Mouse (Mus musculus) intestine, embryonic 16.5 days (tissue): ENCODE measurements around the gene Gm37240. TPM values are rescaled to one million over a fixed set of nuclear protein-coding genes. Genes with fewer than 3 reads are reported as not detected.

ENCODE experiments used
- ATAC-seq: fragments of 200-750 bp; cut with Nextera tagmentation; 2 replicates; pipeline ENCODE4 v1.8.0; 2017; ENCODE audit warnings: moderate TSS enrichment, moderate library complexity
- H3K27ac ChIP-seq: fragments of 300-500 bp; sonication (generic); 2 replicates; pipeline ENCODE4 v1.5.1; 2014; ENCODE audit warnings: mild to moderate bottlenecking, low read length
- H3K27me3 ChIP-seq: fragments of 300-500 bp; sonication (generic); replicated peaks from 2 replicates; pipeline ENCODE4 v1.6.1; 2014; ENCODE audit warnings: low read length, control low read depth, mixed read lengths; ENCODE audit not compliant: control insufficient read depth, insufficient read depth
- H3K36me3 ChIP-seq: fragments of 300-500 bp; sonication (generic); 2 replicates; pipeline ENCODE4 v1.6.1; 2014; ENCODE audit warnings: low read length, control low read depth; ENCODE audit not compliant: control insufficient read depth, insufficient read depth
- H3K4me1 ChIP-seq: fragments of 300-500 bp; sonication (generic); 2 replicates; pipeline ENCODE4 v1.6.1; 2014; ENCODE audit warnings: low read length, control low read depth, mixed read lengths; ENCODE audit not compliant: control insufficient read depth, insufficient read depth
- H3K4me2 ChIP-seq: fragments of 300-500 bp; sonication (generic); 2 replicates; pipeline ENCODE4 v1.6.1; 2014; ENCODE audit warnings: low read depth, low read length, control low read depth
- H3K4me3 ChIP-seq: fragments of 300-500 bp; sonication (generic); 2 replicates; pipeline ENCODE4 v1.5.1; 2014; ENCODE audit warnings: mild to moderate bottlenecking, low read length
- H3K9ac ChIP-seq: fragments of 300-500 bp; sonication (generic); 2 replicates; pipeline ENCODE4 v1.6.1; 2014; ENCODE audit warnings: low read depth, low read length
- H3K9me3 ChIP-seq: fragments of 300-500 bp; sonication (generic); 2 replicates; pipeline ENCODE4 v1.6.1; 2016; ENCODE audit warnings: low read length, control low read depth; ENCODE audit not compliant: control insufficient read depth
- WGBS: fragments of 180-500 bp; shearing (Covaris S2); extraction: QIAGEN DNeasy Blood & Tissue Kit; methylation state at CpG from one replicate; pipeline ENCODE4 v1.1.7; 2014; 5-methylcytosine and 5-hydroxymethylcytosine counted together
- polyA plus RNA-seq: library from polyadenylated mRNA; unstranded; fragments of >200 nt; fragmentation: Nextera tagmentation; extraction: Ambion mirVana; gene quantifications from 2 replicates; pipeline ENCODE4 v1.2.1, GENCODE M21; 2015

The Gm37240 gene
- polyA plus RNA-seq, 1 experiment from 2014 or later: 6.8 TPM

DNA sequence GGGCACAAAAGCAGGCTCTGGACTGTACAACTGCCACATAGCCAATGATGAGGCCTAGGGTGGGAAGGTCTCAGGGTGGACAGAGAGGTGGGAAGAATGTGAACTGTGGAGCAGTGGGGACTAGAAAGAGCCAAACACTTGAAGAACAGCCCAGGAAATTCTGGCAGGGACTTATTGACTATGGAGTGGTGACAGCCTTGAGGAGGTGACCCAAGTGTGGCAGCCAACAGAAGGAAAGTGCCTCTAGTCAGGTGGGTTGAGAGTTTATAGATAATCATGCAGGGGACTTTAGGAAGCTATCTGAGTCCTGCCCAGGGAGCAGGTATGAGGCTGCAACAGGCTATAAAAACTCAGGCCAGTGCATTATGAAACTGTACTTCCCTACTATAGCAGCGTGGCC lies 369.2 kb downstream of the Gm37240 start:
- Histone ChIP-seq H3K27ac (no peak overlapping the region), H3K4me2 (no peak overlapping the region), H3K9me3 (no peaks in the 10 kb centered on the region), H3K27me3 (peaks cover 12% of the 10 kb centered on the region; the same call in 1 of the 2 replicates), H3K4me3 (no peak overlapping the region), H3K9ac (no peak overlapping the region), H3K36me3 (no peaks in the 10 kb centered on the region), H3K4me1 (peaks cover 4% of the 10 kb centered on the region; the same call in 1 of the 2 replicates)
- 81% methylated on average over 1 of the region's 1 CpGs for WGBS
- ATAC-seq: no peak

GRCm38 (mm10) chr3:85516739-85517396 lies 370.4 kb downstream of the Gm37240 start:
- Histone ChIP-seq H3K4me2 (0 out of 2 replicates have a peak overlapping the region, but pooled peaks have one; percentile 6), H3K9ac (no peak overlapping the region)

GRCm38 (mm10) chr3:85514700-85515099 lies 372.6 kb downstream of the Gm37240 start:
- peaks cover 11% of the 10 kb centered on the region; the same call in 1 of the 2 replicates for H3K27me3 ChIP-seq
- no peak for ATAC-seq
- peaks cover 4% of the 10 kb centered on the region; the same call in 1 of the 2 replicates for H3K9me3 ChIP-seq
- no peak overlapping the region for H3K4me3 ChIP-seq
- H3K4me1 ChIP-seq: peaks cover 4% of the 10 kb centered on the region; the same call in 1 of the 2 replicates
- WGBS: 83% methylated on average over 11 of the region's 11 CpGs
- H3K27ac ChIP-seq: no peak overlapping the region
- no peak overlapping the region for H3K4me2 ChIP-seq
- no peaks in the 10 kb centered on the region for H3K36me3 ChIP-seq
- no peak overlapping the region for H3K9ac ChIP-seq

More at GRCm38 (mm10) chr3:85516739-85517396, 370.4 kb downstream of the Gm37240 start:
- no peaks in the 10 kb centered on the region for H3K36me3 ChIP-seq
- no peak overlapping the region for H3K27ac ChIP-seq
- peak; percentile 82 for ATAC-seq
- peaks cover 12% of the 10 kb centered on the region; the same call in 1 of the 2 replicates for H3K27me3 ChIP-seq
- peaks cover 4% of the 10 kb centered on the region; the same call in 1 of the 2 replicates for H3K4me1 ChIP-seq
- peaks cover 4% of the 10 kb centered on the region; the same call in 1 of the 2 replicates for H3K9me3 ChIP-seq
- WGBS: 45% methylated on average over 11 of the region's 11 CpGs
- H3K4me3 ChIP-seq: no peak overlapping the region

GRCm38 (mm10) chr3:85508717-85509279 lies 378.5 kb downstream of the Gm37240 start:
- no peaks in the 10 kb centered on the region for H3K4me1 ChIP-seq
- H3K9me3 ChIP-seq: peaks cover 4% of the 10 kb centered on the region; the same call in 1 of the 2 replicates
- no peaks in the 10 kb centered on the region for H3K36me3 ChIP-seq
- no peak for ATAC-seq
- H3K4me3 ChIP-seq: no peak overlapping the region
- no peaks in the 10 kb centered on the region for H3K27me3 ChIP-seq
- 84% methylated on average over 5 of the region's 5 CpGs for WGBS
- H3K27ac ChIP-seq: no peak overlapping the region
- no peak overlapping the region for H3K9ac ChIP-seq
- H3K4me2 ChIP-seq: no peak overlapping the region

DNA sequence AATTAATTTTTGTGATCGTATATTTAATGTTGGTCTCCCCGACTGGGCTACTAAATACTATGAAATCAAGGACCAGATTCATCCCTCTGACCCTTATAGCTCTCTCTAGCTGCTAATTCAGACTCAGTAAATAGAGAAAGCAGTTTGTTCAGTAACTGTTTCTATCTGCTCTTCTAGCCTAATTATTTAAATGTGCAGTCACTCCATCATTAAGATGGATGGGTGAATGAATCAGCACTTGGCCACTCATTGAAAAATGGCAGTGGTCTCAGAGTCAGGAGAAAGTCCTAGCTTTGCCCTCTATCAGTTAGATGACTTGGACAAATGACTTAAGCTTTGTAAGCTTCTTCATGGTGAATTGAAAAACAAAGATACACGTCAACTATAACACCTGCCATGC lies 387.2 kb downstream of the Gm37240 start:
- ATAC-seq: no peak
- WGBS: 69% methylated on average over 3 of the region's 3 CpGs
- H3K4me2 ChIP-seq: no peak overlapping the region

GRCm38 (mm10) chr3:85496146-85496545 lies 391.2 kb downstream of the Gm37240 start:
- H3K27me3 ChIP-seq: no peaks in the 10 kb centered on the region
- no peak overlapping the region for H3K4me3 ChIP-seq
- H3K36me3 ChIP-seq: no peaks in the 10 kb centered on the region
- no peaks in the 10 kb centered on the region for H3K4me1 ChIP-seq
- H3K9me3 ChIP-seq: no peaks in the 10 kb centered on the region
- ATAC-seq: no peak
- 68% methylated on average over 4 of the region's 4 CpGs for WGBS
- no peak overlapping the region for H3K4me2 ChIP-seq
- H3K9ac ChIP-seq: no peak overlapping the region
- H3K27ac ChIP-seq: no peak overlapping the region

More for the DNA sequence above, 387.2 kb downstream of the Gm37240 start:
- no peaks in the 10 kb centered on the region for H3K9me3 ChIP-seq
- H3K36me3 ChIP-seq: no peaks in the 10 kb centered on the region
- no peak overlapping the region for H3K9ac ChIP-seq
- H3K4me3 ChIP-seq: no peak overlapping the region
- no peaks in the 10 kb centered on the region for H3K4me1 ChIP-seq
- H3K27ac ChIP-seq: no peak overlapping the region
- no peaks in the 10 kb centered on the region for H3K27me3 ChIP-seq

- WGBS: 80% methylated on average over 8 of the region's 8 CpGs
- Histone ChIP-seq H3K4me1 (no peaks in the 10 kb centered on the region), H3K9ac (no peak overlapping the region), H3K4me3 (no peak overlapping the region), H3K27ac (no peak overlapping the region), H3K27me3 (no peaks in the 10 kb centered on the region), H3K36me3 (no peaks in the 10 kb centered on the region), H3K9me3 (no peaks in the 10 kb centered on the region), H3K4me2 (no peak overlapping the region)
- no peak for ATAC-seq
These were observed 393.5 kb downstream of the Gm37240 start for GRCm38 (mm10) chr3:85493796-85494195.

- H3K36me3 ChIP-seq: no peaks in the 10 kb centered on the region
- no peak overlapping the region for H3K4me2 ChIP-seq
- H3K9ac ChIP-seq: no peak overlapping the region
- no peak overlapping the region for H3K27ac ChIP-seq
- no peak for ATAC-seq
- H3K27me3 ChIP-seq: no peaks in the 10 kb centered on the region
- no peaks in the 10 kb centered on the region for H3K4me1 ChIP-seq
- WGBS: 89% methylated on average over 3 of the region's 3 CpGs
- no peak overlapping the region for H3K4me3 ChIP-seq
- no peaks in the 10 kb centered on the region for H3K9me3 ChIP-seq
These were observed 397.1 kb downstream of the Gm37240 start for GRCm38 (mm10) chr3:85490204-85490603.

DNA sequence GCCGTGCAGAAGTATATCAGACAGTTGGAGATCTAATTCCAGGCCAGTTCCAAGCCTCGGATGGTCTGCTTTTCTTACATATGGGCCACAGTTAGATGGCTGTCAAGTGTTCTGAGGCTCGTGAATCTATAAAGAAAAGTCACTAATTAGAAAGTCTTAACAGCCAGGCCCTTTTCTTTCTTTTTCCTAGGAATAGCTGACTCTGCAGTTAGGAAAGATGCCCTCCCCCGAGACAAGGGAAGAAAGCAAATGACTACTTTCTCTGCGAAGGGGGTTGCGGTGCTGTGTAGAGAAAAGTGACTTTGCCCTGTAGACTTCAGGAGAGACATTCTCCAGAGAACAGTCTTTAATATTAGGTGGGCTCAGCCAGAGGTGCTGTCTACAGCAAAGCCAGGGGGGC lies 399.9 kb downstream of the Gm37240 start:
- ATAC-seq: no peak
- no peaks in the 10 kb centered on the region for H3K9me3 ChIP-seq
- 84% methylated on average over 6 of the region's 6 CpGs for WGBS
- H3K27ac ChIP-seq: no peak overlapping the region
- H3K4me3 ChIP-seq: no peak overlapping the region
- no peak overlapping the region for H3K9ac ChIP-seq
- no peaks in the 10 kb centered on the region for H3K4me1 ChIP-seq
- H3K4me2 ChIP-seq: no peak overlapping the region
- H3K27me3 ChIP-seq: no peaks in the 10 kb centered on the region
- no peaks in the 10 kb centered on the region for H3K36me3 ChIP-seq
